Mouse (Mus musculus): ENCODE results near the gene Snw1.

Gene Snw1

GRCm38 (mm10) chr12:87421708-87422507 lies 50.2 kb downstream of the Snw1 start:
- no peak for DNase-seq (ENCODE audit: low spot score)

GRCm38 (mm10) chr12:87419974-87420485 lies 52.0 kb downstream of the Snw1 start:
- DNase-seq (ENCODE audit: low spot score): no peak

- DNase-seq (ENCODE audit: low spot score): no peak
Measured at GRCm38 (mm10) chr12:87418921-87419320, 53.2 kb downstream of the Snw1 start.

GRCm38 (mm10) chr12:87416690-87417089 lies 55.4 kb downstream of the Snw1 start:
- DNase-seq (ENCODE audit: low spot score): peak; percentile 53

GRCm38 (mm10) chr12:87415358-87415757 lies 56.7 kb downstream of the Snw1 start:
- no peak for DNase-seq (ENCODE audit: low spot score)

GRCm38 (mm10) chr12:87413179-87413790 lies 58.8 kb downstream of the Snw1 start:
- peak; percentile 71 for DNase-seq (ENCODE audit: low spot score)

GRCm38 (mm10) chr12:87410999-87411398 lies 61.1 kb downstream of the Snw1 start:
- DNase-seq (ENCODE audit: low spot score): no peak

- no peak for DNase-seq (ENCODE audit: low spot score)
Measured at GRCm38 (mm10) chr12:87409123-87409522, 63.0 kb downstream of the Snw1 start.

GRCm38 (mm10) chr12:87407869-87408605 lies 64.0 kb downstream of the Snw1 start:
- DNase-seq (ENCODE audit: low spot score): no peak

GRCm38 (mm10) chr12:87405721-87406120 lies 66.4 kb downstream of the Snw1 start:
- no peak for DNase-seq (ENCODE audit: low spot score)

- no peak for DNase-seq (ENCODE audit: low spot score)
Measured at GRCm38 (mm10) chr12:87405165-87405564, 66.9 kb downstream of the Snw1 start.

GRCm38 (mm10) chr12:87401883-87402282 lies 70.2 kb downstream of the Snw1 start:
- DNase-seq (ENCODE audit: low spot score): no peak

- no peak for DNase-seq (ENCODE audit: low spot score)
Measured at GRCm38 (mm10) chr12:87399119-87399819, 72.8 kb downstream of the Snw1 start.

All from layer of hippocampus, adult 11-12 months (tissue).